Mouse (Mus musculus): ENCODE measurements around the gene Tbcc. TPM values are rescaled to one million over a fixed set of nuclear protein-coding genes. Genes with fewer than 3 reads are reported as not detected.

The Tbcc gene
- polyA plus RNA-seq, 1 experiment: 25.6 TPM

DNA sequence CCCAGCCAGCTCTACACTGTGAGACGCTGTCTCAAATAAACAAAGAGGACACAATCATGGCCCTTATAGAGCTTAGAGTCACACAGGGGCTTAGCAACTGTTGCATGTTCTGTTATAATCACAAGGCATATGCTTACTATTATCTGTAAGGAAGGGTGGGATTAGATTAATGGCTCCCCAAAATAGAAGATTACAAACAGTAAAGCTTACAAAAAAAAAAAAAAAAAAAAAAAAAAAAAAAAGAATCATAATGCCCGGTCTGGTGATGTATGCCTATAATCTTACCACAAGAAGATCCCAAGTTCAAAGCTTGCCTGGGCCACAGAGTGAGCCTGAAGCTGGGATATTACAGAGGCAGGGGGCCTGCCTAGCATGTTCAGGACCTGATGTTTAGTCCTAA is 10.2 kb upstream of the Tbcc start:
- no peaks in the 10 kb centered on the region for H3K4me1 ChIP-seq (ENCODE audit: control insufficient read depth, insufficient read depth, low read length)
- no peak for TF ChIP-seq CTCF (IDR thresholded peaks at IDR 0.05; ENCODE audit: extremely low read depth, insufficient read depth, low read length)
- TF ChIP-seq POLR2A (IDR thresholded peaks at IDR 0.05; ENCODE audit: extremely low read depth, insufficient read depth, low read length): no peak
- H3K27ac ChIP-seq (ENCODE audit: insufficient read depth, low read length): no peak overlapping the region
- no peak overlapping the region for H3K4me3 ChIP-seq (ENCODE audit: insufficient read depth, low read length)

- Histone ChIP-seq H3K27ac (ENCODE audit: insufficient read depth, low read length) (no peak overlapping the region), H3K4me1 (ENCODE audit: control insufficient read depth, insufficient read depth, low read length) (no peaks in the 10 kb centered on the region), H3K4me3 (ENCODE audit: insufficient read depth, low read length) (no peak overlapping the region)
- no peak for TF ChIP-seq POLR2A (IDR thresholded peaks at IDR 0.05; ENCODE audit: extremely low read depth, insufficient read depth, low read length)
- TF ChIP-seq CTCF (IDR thresholded peaks at IDR 0.05; ENCODE audit: extremely low read depth, insufficient read depth, low read length): no peak
These were observed 8.8 kb upstream of the Tbcc start for GRCm38 (mm10) chr17:46881728-46882127.

- TF ChIP-seq CTCF (IDR thresholded peaks at IDR 0.05; ENCODE audit: extremely low read depth, insufficient read depth, low read length): no peak
- no peaks in the 10 kb centered on the region for H3K4me1 ChIP-seq (ENCODE audit: control insufficient read depth, insufficient read depth, low read length)
- no peak overlapping the region for H3K4me3 ChIP-seq (ENCODE audit: insufficient read depth, low read length)
- no peak overlapping the region for H3K27ac ChIP-seq (ENCODE audit: insufficient read depth, low read length)
These were observed 7.4 kb upstream of the Tbcc start for GRCm38 (mm10) chr17:46883107-46883506.

GRCm38 (mm10) chr17:46884766-46885165 is 5.7 kb upstream of the Tbcc start:
- Histone ChIP-seq H3K4me1 (ENCODE audit: control insufficient read depth, insufficient read depth, low read length) (no peaks in the 10 kb centered on the region), H3K4me3 (ENCODE audit: insufficient read depth, low read length) (no peak overlapping the region), H3K27ac (ENCODE audit: insufficient read depth, low read length) (no peak overlapping the region)
- no peak for TF ChIP-seq CTCF (IDR thresholded peaks at IDR 0.05; ENCODE audit: extremely low read depth, insufficient read depth, low read length)
- no peak for TF ChIP-seq POLR2A (IDR thresholded peaks at IDR 0.05; ENCODE audit: extremely low read depth, insufficient read depth, low read length)

DNA sequence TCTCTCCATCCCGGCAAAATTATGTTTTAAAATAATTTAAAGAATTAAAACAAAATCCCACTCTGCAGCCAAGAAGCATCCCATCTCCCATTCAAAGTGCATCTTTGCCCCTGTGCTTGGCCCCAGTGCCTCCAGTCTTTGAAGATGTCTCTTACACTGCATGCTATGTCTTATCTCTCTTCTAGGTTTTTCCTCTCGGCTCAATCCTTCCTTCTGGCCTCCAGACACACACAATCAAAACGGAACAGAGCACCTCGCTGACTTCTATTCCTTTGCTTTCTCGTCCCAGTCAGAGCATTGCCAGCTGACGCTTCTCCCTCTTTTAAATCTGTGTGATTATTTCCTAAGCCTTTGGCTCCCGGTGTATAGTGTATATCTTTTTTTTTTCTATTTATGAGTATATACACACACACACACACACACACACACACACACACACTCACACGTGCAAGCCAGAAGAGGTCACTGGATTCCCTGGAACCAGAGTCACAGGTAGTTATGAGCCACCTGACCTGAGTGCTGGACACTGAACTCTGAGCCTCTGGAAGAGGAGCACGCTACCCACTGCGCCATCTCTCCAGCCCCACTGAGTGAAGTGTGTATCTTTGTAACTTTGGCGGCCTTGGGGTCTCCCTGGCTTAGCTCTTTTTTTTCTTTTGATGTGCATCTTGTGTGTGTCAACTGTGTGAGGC is 5.1 kb upstream of the Tbcc start:
- Histone ChIP-seq H3K4me1 (ENCODE audit: control insufficient read depth, insufficient read depth, low read length) (no peaks in the 10 kb centered on the region), H3K4me3 (ENCODE audit: insufficient read depth, low read length) (no peak overlapping the region), H3K27ac (ENCODE audit: insufficient read depth, low read length) (no peak overlapping the region)
- TF ChIP-seq CTCF (IDR thresholded peaks at IDR 0.05; ENCODE audit: extremely low read depth, insufficient read depth, low read length) (no peak), POLR2A (IDR thresholded peaks at IDR 0.05; ENCODE audit: extremely low read depth, insufficient read depth, low read length) (no peak)

- Histone ChIP-seq H3K4me1 (ENCODE audit: control insufficient read depth, insufficient read depth, low read length) (no peaks in the 10 kb centered on the region), H3K27ac (ENCODE audit: insufficient read depth, low read length) (no peak overlapping the region), H3K4me3 (ENCODE audit: insufficient read depth, low read length) (no peak overlapping the region)
- TF ChIP-seq POLR2A (IDR thresholded peaks at IDR 0.05; ENCODE audit: extremely low read depth, insufficient read depth, low read length) (no peak), CTCF (IDR thresholded peaks at IDR 0.05; ENCODE audit: extremely low read depth, insufficient read depth, low read length) (no peak)
These were observed 4.4 kb upstream of the Tbcc start for GRCm38 (mm10) chr17:46885910-46886643.

DNA sequence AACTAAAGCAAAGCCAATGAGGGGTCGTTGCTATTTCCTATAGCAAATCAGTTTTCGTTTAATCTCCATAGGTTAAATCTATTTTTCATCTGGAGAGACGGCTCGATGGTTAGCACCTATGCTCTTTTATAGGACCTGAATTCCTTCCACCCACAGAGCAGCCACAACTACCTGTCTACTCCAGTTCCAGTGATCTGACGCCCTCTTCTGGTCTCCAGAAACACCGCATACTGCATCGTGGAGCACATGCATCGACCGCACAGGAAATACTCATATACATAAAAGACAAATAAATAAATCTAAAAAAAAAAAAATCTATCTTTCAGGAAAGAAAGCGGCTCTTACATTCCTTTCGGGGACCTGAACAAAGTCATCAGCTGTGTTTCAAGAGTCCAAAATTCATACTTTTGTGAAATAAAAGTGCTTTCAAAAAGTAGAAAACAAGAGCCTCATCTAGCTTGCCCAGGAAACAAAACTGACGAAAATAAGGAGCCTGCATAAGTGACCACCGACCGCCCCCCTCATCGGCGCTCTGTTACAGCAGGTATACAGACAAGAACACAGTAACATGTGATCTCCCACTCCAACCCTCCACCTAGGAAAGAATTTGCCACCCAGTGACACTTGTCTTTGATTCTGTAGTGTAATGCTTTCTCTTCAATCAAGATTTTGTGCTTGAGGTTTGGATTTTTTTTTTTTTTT is 1.8 kb upstream of the Tbcc start:
- Histone ChIP-seq H3K27ac (ENCODE audit: insufficient read depth, low read length) (0 out of 2 replicates have a peak overlapping the region, but pooled peaks have one; percentile 96), H3K4me1 (ENCODE audit: control insufficient read depth, insufficient read depth, low read length) (peaks cover 11% of the 10 kb centered on the region), H3K4me3 (ENCODE audit: insufficient read depth, low read length) (peak overlapping the region; percentile 93; the same call in 1 of the 2 replicates)
- TF ChIP-seq CTCF (IDR thresholded peaks at IDR 0.05; ENCODE audit: extremely low read depth, insufficient read depth, low read length) (peak; percentile 80), POLR2A (IDR thresholded peaks at IDR 0.05; ENCODE audit: extremely low read depth, insufficient read depth, low read length) (no peak)

GRCm38 (mm10) chr17:46889450-46890084 is 917 bp upstream of the Tbcc start:
- no peak for TF ChIP-seq CTCF (IDR thresholded peaks at IDR 0.05; ENCODE audit: extremely low read depth, insufficient read depth, low read length)
- peak; percentile 58 for TF ChIP-seq POLR2A (IDR thresholded peaks at IDR 0.05; ENCODE audit: extremely low read depth, insufficient read depth, low read length)
- Histone ChIP-seq H3K27ac (ENCODE audit: insufficient read depth, low read length) (peak overlapping the region; percentile 96), H3K4me3 (ENCODE audit: insufficient read depth, low read length) (peak overlapping the region; percentile 93), H3K4me1 (ENCODE audit: control insufficient read depth, insufficient read depth, low read length) (peaks cover 12% of the 10 kb centered on the region)

- peak overlapping the region; percentile 98 for H3K27ac ChIP-seq (ENCODE audit: insufficient read depth, low read length)
- TF ChIP-seq CTCF (IDR thresholded peaks at IDR 0.05; ENCODE audit: extremely low read depth, insufficient read depth, low read length): no peak
- no peak for TF ChIP-seq POLR2A (IDR thresholded peaks at IDR 0.05; ENCODE audit: extremely low read depth, insufficient read depth, low read length)
These were observed 535 bp downstream of the Tbcc start for GRCm38 (mm10) chr17:46890843-46891594.

More at GRCm38 (mm10) chr17:46890843-46891594, 535 bp downstream of the Tbcc start:
- Histone ChIP-seq H3K4me1 (ENCODE audit: control insufficient read depth, insufficient read depth, low read length) (peaks cover 12% of the 10 kb centered on the region), H3K4me3 (ENCODE audit: insufficient read depth, low read length) (peak overlapping the region; percentile 93)

Data from cortical plate, adult 2 months (tissue).